Mouse (Mus musculus): ENCODE data around the gene Gm28729. TPM values are rescaled to one million over a fixed set of nuclear protein-coding genes. Genes with fewer than 3 reads are reported as not detected.
"Not testable (repeated sequence)": the region's sequence is repeated elsewhere in the genome, so short reads cannot be mapped to it uniquely, and the experiment has no call there.

Gm28729 gene
- polyA plus RNA-seq, 1 experiment from 2014 or later = 0.31 TPM

DNA sequence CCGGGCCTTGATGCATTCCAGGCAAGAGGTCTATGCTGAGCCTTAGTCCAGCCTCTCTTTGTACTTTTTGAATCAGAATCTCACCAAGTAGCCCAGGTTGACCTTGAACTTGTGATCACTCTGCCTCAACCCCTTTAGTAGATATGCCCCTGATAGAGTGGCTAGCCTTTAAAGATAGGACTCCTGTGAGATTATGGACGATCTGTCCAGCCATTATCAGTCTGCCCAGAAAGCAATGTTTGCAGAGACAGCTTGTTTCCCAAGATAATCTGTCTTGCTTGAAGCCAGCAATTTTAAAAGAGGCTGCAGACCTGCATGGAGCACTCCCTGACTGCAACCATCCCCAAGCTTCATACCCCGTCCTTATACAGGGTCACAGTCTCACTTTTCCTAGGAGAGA is 42.0 kb downstream of the Gm28729 start:
- Histone ChIP-seq H3K36me3 (no peaks in the 10 kb centered on the region), H3K4me3 (no peak overlapping the region), H3K9me3 (no peaks in the 10 kb centered on the region), H3K4me1 (no peaks in the 10 kb centered on the region), H3K27ac (replicated peaks) (no peak overlapping the region), H3K4me2 (replicated peaks) (no peak overlapping the region), H3K9ac (replicated peaks) (no peak overlapping the region), H3K27me3 (no peaks in the 10 kb centered on the region)
- 61% methylated on average over 3 of the region's 3 CpGs for WGBS
- ATAC-seq (replicated peaks) = no peak

DNA sequence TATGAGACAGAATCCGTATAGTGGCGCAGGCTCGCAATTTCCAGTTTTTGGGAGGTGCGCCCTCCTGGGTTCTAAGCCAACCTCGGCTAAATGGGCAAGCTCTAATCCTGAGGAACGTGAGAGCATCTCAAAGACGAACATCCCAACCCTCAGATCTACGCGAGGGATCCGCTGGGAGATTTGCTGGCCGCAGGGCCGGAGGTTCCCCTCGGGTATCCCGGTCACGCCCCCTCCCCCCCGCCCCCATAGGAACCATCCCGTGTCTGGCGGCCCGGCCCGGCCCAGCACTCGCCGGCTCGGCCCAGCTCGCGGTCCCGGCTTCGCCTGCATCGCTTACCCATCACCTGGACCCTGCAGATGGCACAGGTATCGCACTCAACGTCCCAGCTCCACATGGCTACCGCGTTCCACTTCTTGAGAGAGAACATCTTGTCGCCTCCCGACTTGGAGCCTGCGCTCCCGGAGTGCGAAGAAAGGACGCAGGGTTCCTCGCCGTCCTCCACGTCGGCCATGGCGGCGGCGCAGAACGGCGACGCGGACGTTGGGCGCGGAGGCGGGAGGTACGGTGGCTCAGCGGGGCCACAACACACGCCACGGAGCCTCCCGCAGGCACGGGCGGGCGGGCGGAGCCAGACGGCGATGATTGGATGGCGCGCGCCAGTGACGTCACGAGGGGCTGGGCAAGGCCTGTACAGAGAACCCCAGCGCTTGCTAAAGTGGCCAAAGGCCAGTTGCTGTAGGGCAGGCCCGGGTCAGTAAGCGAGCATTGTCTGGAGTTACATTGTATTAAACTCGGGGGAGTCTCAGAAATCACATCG is 46.8 kb downstream of the Gm28729 start, which contains the start of gene Rnf7:
Rnf7 (minus strand) TSS at position 605 of the 818 bp plus-strand sequence.
- ATAC-seq (replicated peaks) = peak; percentile 98
- Histone ChIP-seq H3K27me3 (no peaks in the 10 kb centered on the region), H3K9ac (replicated peaks) (peak within 1 kb of the TSS; percentile 71), H3K4me2 (replicated peaks) (peak within 1 kb of the TSS; percentile 79), H3K36me3 (peaks cover 3% of the 10 kb centered on the region; the same call in 1 of the 2 replicates), H3K4me3 (peak within 1 kb of the TSS; percentile 62), H3K4me1 (peaks cover 20% of the 10 kb centered on the region), H3K9me3 (no peaks in the 10 kb centered on the region), H3K27ac (replicated peaks) (peak within 1 kb of the TSS; percentile 87)
- under 1% methylated on average over 73 of the region's 74 CpGs for WGBS

- no peaks in the 10 kb centered on the region for H3K27me3 ChIP-seq
- H3K9ac ChIP-seq (replicated peaks) = no peak overlapping the region
- H3K9me3 ChIP-seq = no peaks in the 10 kb centered on the region
- peaks cover 16% of the 10 kb centered on the region for H3K4me1 ChIP-seq
- ATAC-seq (replicated peaks) = no peak
- H3K36me3 ChIP-seq = peaks cover 16% of the 10 kb centered on the region
- WGBS = 83% methylated on average over 3 of the region's 3 CpGs
- H3K4me3 ChIP-seq = no peak overlapping the region
- H3K4me2 ChIP-seq (replicated peaks) = no peak overlapping the region
- H3K27ac ChIP-seq (replicated peaks) = no peak overlapping the region
Measured at GRCm38 (mm10) chr9:96472356-96472755, 52.7 kb downstream of the Gm28729 start.

DNA sequence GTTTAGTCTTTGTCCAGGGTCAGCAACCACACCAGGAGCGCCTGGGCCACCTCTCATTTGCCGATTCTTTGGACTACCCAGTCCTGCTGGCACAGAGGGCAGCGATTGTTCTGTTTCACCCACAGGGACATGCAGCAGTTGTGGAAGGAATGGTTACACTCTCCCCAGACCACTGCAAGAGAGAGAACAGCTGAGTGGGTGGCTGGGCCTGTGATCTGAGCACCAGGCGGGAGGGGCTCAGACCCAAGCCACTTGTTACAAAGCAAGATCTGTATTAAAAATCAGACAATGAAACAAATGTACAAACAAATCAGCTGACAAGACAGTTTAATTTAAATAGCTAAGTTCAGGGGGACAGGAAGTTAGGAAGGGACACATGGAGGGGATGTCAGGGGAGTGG is 53.4 kb downstream of the Gm28729 start:
- H3K27ac ChIP-seq (replicated peaks); H3K4me2 ChIP-seq (replicated peaks); H3K4me3 ChIP-seq; H3K9ac ChIP-seq (replicated peaks); ATAC-seq (replicated peaks); H3K9me3 ChIP-seq; H3K27me3 ChIP-seq; H3K4me1 ChIP-seq: not testable (repeated sequence)
- peaks cover 22% of the 10 kb centered on the region for H3K36me3 ChIP-seq
- whole genome bisulfite sequencing = 73% methylated on average over 4 of the region's 4 CpGs

- no peak overlapping the region for H3K27ac ChIP-seq (replicated peaks)
- peaks cover 24% of the 10 kb centered on the region for H3K36me3 ChIP-seq
- WGBS = 91% methylated on average over 8 of the region's 8 CpGs
Measured at GRCm38 (mm10) chr9:96470266-96470974, 54.6 kb downstream of the Gm28729 start.

DNA sequence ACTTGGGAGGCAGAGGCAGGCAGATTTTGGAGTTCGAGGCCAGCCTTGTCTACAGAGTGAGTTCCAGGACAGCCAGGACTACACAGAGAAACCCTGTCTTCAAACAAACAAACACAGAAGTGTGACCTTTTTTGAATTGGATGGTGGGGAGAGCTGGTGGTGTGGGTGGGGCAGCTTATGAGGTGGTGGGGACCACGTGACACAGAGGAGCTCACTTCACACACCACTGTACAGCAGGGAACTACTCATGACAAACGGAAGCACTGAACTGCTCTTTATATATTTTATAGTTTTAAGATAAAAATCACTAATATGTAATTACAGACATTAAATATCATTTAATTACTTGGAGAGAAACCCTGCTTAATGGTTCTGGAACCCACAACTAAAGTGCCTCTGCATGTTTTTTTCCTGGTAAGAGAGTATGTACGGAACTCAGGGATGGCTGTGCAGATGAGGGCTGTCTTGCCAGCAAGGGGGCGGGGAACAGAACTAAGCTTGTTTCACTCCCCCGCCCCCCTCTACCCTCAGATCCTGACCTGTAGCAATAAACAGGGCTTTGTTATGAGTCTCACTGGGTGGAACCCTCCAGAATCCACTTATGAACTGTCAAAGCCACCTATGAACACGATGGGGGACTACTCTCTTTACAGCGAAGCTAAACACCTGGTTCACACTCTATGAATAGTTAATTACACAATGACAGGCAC is 55.4 kb downstream of the Gm28729 start:
- Histone ChIP-seq H3K36me3 (peaks cover 21% of the 10 kb centered on the region), H3K4me2 (replicated peaks) (no peak overlapping the region), H3K9me3 (no peaks in the 10 kb centered on the region), H3K4me1 (no peaks in the 10 kb centered on the region), H3K4me3 (no peak overlapping the region), H3K9ac (replicated peaks) (no peak overlapping the region), H3K27me3 (no peaks in the 10 kb centered on the region), H3K27ac (replicated peaks) (no peak overlapping the region)
- ATAC-seq (replicated peaks) = no peak
- WGBS = 68% methylated on average over 8 of the region's 8 CpGs

More at GRCm38 (mm10) chr9:96470266-96470974, 54.6 kb downstream of the Gm28729 start:
- no peak overlapping the region for H3K4me3 ChIP-seq
- H3K9me3 ChIP-seq = no peaks in the 10 kb centered on the region
- no peak overlapping the region for H3K9ac ChIP-seq (replicated peaks)
- H3K27me3 ChIP-seq = no peaks in the 10 kb centered on the region
- H3K4me2 ChIP-seq (replicated peaks) = no peak overlapping the region
- ATAC-seq (replicated peaks) = no peak
- no peaks in the 10 kb centered on the region for H3K4me1 ChIP-seq

GRCm38 (mm10) chr9:96463708-96464107 is 61.4 kb downstream of the Gm28729 start:
- Histone ChIP-seq H3K4me1 (no peaks in the 10 kb centered on the region), H3K4me2 (replicated peaks) (no peak overlapping the region), H3K36me3 (peaks cover 15% of the 10 kb centered on the region), H3K27ac (replicated peaks) (no peak overlapping the region), H3K9ac (replicated peaks) (no peak overlapping the region), H3K9me3 (no peaks in the 10 kb centered on the region), H3K4me3 (no peak overlapping the region), H3K27me3 (no peaks in the 10 kb centered on the region)
- WGBS = 69% methylated on average over 10 of the region's 10 CpGs
- ATAC-seq (replicated peaks) = no peak

DNA sequence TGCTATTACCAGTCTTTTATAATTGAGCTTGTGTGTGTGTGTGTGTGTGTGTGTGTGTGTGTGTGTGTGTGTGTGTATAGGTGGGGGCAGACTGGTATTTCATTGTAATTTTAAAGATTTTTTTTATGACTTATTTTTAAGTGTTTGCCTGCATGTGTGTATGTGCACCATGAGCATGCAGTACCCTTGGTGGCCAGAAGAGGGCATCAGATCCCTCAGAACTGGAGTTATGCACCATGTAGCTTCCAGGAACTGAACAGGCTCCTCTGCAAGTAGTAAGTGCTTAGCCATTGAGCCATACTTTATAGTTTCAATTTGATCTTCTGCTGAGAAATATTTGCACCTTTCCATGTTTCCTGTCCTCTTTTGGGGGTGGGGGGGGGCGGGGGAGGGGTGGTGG is 63.5 kb downstream of the Gm28729 start:
- no peaks in the 10 kb centered on the region for H3K27me3 ChIP-seq
- 59% methylated on average over 1 of the region's 1 CpGs for WGBS
- no peak for ATAC-seq (replicated peaks)
- no peaks in the 10 kb centered on the region for H3K9me3 ChIP-seq
- H3K4me3 ChIP-seq = no peak overlapping the region
- no peak overlapping the region for H3K9ac ChIP-seq (replicated peaks)
- H3K4me2 ChIP-seq (replicated peaks) = no peak overlapping the region
- H3K36me3 ChIP-seq = 0 out of 2 replicates have a peak, but pooled peaks cover 6% of the 10 kb centered on the region
- H3K4me1 ChIP-seq = no peaks in the 10 kb centered on the region
- no peak overlapping the region for H3K27ac ChIP-seq (replicated peaks)

- Histone ChIP-seq H3K4me1 (no peaks in the 10 kb centered on the region), H3K4me3 (no peak overlapping the region), H3K27me3 (no peaks in the 10 kb centered on the region), H3K9me3 (no peaks in the 10 kb centered on the region), H3K9ac (replicated peaks) (no peak overlapping the region), H3K4me2 (replicated peaks) (no peak overlapping the region), H3K36me3 (0 out of 2 replicates have a peak, but pooled peaks cover 5% of the 10 kb centered on the region), H3K27ac (replicated peaks) (peak overlapping the region; percentile 42; the same call in 1 of the 2 replicates)
- 21% methylated on average over 10 of the region's 10 CpGs for WGBS
- ATAC-seq (replicated peaks) = 0 out of 2 replicates have a peak, but pooled peaks have one; percentile 18
Measured at GRCm38 (mm10) chr9:96460117-96460865, 64.8 kb downstream of the Gm28729 start.

GRCm38 (mm10) chr9:96455618-96456017 is 69.4 kb downstream of the Gm28729 start:
- no peak overlapping the region for H3K9ac ChIP-seq (replicated peaks)

GRCm38 (mm10) chr9:96452956-96453355 is 72.1 kb downstream of the Gm28729 start:
- Histone ChIP-seq H3K4me3 (no peak overlapping the region), H3K27ac (replicated peaks) (no peak overlapping the region), H3K27me3 (no peaks in the 10 kb centered on the region), H3K4me1 (no peaks in the 10 kb centered on the region), H3K9ac (replicated peaks) (no peak overlapping the region), H3K4me2 (replicated peaks) (no peak overlapping the region), H3K36me3 (no peaks in the 10 kb centered on the region), H3K9me3 (no peaks in the 10 kb centered on the region)
- 90% methylated on average over 4 of the region's 4 CpGs for WGBS
- ATAC-seq (replicated peaks) = no peak

More at GRCm38 (mm10) chr9:96455618-96456017, 69.4 kb downstream of the Gm28729 start:
- ATAC-seq (replicated peaks) = 0 out of 2 replicates have a peak, but pooled peaks have one; percentile 35
- WGBS = 31% methylated on average over 8 of the region's 8 CpGs
- Histone ChIP-seq H3K27me3 (no peaks in the 10 kb centered on the region), H3K9me3 (no peaks in the 10 kb centered on the region), H3K4me2 (replicated peaks) (no peak overlapping the region), H3K4me1 (no peaks in the 10 kb centered on the region), H3K36me3 (no peaks in the 10 kb centered on the region), H3K27ac (replicated peaks) (no peak overlapping the region), H3K4me3 (no peak overlapping the region)
